Mouse (Mus musculus): Measurements from ENCODE around the gene Cttnbp2.
"Not testable (repeated sequence)": the region's sequence is repeated elsewhere in the genome, so short reads cannot be mapped to it uniquely, and the experiment has no call there.

The Cttnbp2 gene

DNA sequence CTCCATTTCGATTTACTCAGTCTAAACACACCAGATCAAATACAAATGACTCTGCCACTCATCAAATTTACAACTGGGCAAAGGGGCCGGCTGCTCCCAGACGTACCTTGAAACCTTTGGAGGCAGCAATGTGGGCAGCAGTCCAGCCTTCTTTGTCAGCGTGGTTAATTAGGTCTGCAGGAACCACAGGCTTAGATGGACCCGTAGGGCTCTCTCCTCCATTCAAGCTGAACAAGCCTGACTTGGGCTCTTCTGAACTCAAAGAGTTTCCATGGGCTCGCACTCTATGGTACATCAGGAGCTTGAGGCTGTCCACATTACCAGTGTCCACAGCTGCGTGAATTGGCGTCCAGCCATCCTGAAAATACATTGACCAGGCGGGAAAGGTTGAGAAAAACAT, 94.0 kb downstream of the Cttnbp2 start:
- no peak for DNase-seq (ENCODE audit: low read depth in 1 of 2, low spot score in 2 of 2)

DNA sequence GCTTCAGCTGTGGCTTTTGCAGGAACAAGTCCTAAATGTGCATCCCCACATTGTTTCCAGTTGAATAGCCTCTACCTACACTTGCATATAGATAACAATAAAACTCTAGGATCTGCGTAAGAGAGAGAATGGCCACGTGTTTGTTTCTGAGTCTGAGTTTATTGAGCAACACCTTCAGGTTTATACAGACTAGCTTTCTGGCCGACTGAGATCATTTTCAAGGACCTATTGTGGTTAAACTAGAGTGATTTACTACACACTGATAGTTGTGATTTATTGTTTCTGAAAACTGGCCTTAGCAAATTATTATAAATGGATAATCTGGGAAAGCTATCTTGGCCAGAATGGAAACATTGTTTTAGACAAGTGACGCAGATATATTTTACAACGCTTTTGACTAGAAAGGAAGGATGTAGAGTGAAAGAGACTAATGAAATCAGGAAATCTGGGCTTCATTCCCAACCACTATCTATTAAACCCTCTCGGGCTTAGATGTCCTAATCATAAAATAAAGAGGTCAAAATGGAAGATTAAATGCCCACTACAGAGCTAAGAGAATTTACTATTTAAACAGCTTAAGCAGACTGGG, 96.7 kb downstream of the Cttnbp2 start:
- DNase-seq (ENCODE audit: low read depth in 1 of 2, low spot score in 2 of 2): no peak

DNA sequence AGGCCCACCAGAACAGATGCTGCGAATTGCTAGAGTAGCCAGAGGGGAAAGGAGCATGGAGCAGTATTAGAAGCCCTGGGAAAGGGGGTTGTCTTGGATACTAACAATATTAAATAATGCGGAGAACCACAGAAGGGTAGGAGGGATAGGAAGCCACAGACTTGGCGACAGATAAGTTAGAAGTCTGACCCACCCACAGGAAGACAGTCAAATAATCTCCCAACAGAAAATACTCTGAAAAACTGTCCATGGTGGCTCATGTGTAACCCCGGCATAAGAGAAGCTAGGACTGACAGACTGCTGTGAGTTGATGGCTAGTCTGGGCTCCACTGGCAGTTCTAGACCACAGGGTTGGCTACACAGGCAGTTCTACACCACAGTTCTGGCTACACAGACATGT, 98.7 kb downstream of the Cttnbp2 start:
- no peak for DNase-seq (ENCODE audit: low read depth in 1 of 2, low spot score in 2 of 2)

DNA sequence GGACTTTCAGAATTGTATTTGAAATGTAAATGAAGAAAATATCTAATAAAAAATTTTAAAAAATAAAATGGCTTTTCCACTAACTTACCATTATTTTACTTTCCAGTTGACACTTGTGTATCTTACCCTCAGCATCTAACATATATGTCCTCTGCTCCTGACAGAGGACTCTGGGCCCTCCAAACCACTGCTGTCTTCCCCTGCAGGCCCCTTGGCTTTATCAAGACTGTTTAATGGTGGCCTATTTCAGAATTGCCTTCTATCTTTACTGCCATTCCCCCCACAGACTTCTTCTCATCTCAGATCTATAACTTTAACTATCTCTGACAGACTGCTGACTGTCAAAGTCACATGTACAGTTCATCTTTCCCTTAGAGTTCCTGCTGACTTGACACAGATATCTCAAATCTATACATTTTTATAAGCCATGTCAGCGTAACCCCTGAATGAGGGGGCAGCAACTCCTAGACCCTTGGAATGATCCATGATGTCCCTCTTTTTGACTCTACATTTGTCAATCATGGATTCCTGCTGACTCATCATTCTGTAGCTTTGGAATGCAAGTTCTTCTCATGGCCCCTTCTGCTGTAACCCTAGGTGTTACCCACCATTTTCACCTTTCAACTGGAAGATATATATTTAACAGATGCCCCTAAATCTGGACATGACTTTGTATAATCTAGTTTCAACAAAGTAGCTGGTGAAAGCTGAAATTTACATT, 103.0 kb downstream of the Cttnbp2 start:
- no peak for DNase-seq (ENCODE audit: low read depth in 1 of 2, low spot score in 2 of 2)

DNA sequence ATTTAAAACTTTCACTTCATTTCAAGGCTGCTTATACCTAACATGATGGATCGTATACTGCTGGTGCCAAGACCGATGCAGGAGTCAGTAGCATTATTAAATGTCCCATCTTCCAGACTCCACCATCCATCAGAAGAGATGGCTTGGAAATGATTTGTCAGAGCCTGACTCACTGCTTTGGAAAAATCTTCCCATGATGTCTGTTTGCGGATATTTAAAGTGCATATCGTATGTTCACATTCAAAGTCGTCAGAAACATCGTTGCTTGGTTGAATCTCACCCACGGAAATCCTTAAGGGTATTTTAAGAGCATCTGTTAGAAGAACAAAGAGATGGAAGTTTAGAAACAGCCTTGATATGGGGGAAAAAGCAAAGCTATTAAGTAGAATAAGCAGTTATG, 106.2 kb downstream of the Cttnbp2 start:
- no peak for DNase-seq (ENCODE audit: low read depth in 1 of 2, low spot score in 2 of 2)

GRCm38 (mm10) chr6:18401066-18401674, 113.5 kb downstream of the Cttnbp2 start:
- DNase-seq (ENCODE audit: low read depth in 1 of 2, low spot score in 2 of 2): no peak

DNA sequence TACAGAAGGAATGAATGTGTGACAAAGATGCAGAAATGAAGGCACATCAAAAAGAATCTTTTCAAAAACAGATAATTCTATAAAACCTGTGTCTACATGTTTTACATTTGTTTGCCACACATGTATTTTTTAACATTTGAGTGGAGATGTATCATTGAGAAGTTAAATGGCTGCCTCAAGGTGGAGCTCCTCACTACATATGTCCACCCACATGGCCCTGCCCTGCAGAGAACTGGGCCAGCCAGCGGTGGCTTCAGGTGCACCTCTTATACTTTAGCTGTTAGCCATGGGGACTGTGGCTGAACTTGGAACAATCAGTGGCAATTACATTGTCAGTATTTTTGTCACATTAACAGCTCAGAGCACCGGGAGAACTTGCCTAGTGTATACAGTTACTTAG, 133.3 kb downstream of the Cttnbp2 start:
- DNase-seq (ENCODE audit: low read depth in 1 of 2, low spot score in 2 of 2): no peak

GRCm38 (mm10) chr6:18380300-18381202, 134.1 kb downstream of the Cttnbp2 start:
- DNase-seq (ENCODE audit: low read depth in 1 of 2, low spot score in 2 of 2): no peak

DNA sequence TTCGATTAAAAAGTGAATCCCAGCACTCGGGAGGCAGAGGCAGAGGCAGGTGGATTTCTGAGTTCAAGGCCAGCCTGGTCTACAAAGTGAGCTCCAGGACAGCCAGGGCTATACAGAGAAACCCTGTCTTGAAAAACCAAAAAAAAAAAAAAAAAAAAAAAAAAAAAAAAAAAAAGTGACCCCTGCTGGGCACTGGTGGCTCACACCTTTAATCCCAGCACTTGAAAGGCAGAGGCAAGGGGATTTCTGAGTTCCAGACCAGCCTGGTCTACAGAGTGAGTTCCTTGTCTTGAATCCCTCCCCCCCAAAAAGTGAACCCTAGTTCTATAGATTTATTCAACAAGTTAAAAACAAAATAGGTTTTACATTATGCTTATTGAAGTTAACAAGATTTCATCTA, 136.9 kb downstream of the Cttnbp2 start:
- not testable (repeated sequence) for DNase-seq (ENCODE audit: low read depth in 1 of 2, low spot score in 2 of 2)

- DNase-seq (ENCODE audit: low read depth in 1 of 2, low spot score in 2 of 2): no peak
These were observed 139.9 kb downstream of the Cttnbp2 start for GRCm38 (mm10) chr6:18374744-18375143.

DNA sequence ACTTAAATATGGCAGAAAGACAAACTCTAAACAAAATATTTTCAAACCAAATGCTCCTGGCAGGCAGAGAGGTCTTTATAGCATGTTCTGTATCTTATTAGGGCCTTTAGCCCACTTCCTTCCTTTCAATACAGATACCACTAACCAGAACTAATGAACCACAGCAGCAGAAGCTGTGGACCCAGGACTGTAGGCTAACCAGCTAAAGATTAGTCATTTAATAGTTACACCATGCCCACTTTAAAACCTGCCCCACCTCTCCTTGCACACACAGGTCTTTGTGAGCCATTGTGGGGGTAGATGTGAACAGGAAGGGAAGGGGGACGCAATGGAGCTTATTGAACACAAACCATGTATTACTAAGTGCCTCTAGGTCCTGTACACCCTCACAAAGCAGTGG, 141.0 kb downstream of the Cttnbp2 start:
- no peak for DNase-seq (ENCODE audit: low read depth in 1 of 2, low spot score in 2 of 2)

DNA sequence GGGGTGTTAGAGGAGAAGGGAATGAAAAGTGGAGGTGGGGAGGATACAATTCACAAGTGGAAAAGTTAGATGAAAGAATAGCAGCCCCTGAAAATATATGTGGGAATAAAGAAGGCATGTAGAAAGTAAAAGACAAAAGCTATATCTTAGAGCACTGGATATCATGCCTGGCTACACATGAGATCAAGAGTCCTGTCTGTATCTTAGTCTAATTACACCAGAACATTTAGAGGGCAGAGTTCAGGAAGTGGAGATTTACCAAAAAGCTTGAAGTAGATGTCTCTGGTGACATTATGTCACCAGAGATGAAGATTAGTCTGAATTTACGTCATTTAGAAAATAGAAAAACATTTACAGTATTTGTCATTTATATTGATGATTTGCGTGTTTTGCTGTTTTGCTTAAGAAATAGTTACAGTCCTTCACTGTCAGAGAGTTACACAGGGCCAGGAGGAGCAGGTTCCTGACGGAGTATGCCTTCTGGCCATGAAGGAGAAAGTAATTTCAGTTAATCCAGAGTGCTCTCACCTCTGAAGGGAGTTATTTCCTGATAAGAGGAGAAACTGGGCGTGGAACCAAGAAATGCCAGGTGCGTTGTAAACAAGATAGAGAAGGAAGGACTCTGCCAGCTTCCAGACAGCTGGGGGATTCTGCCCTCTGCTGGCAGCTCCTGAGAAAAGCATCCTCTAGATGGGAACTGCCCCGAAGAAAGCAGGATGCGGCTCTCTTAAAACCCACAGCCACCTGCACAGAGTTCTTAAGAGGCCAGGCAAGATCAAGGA, 142.0 kb downstream of the Cttnbp2 start:
- no peak for DNase-seq (ENCODE audit: low read depth in 1 of 2, low spot score in 2 of 2)

DNA sequence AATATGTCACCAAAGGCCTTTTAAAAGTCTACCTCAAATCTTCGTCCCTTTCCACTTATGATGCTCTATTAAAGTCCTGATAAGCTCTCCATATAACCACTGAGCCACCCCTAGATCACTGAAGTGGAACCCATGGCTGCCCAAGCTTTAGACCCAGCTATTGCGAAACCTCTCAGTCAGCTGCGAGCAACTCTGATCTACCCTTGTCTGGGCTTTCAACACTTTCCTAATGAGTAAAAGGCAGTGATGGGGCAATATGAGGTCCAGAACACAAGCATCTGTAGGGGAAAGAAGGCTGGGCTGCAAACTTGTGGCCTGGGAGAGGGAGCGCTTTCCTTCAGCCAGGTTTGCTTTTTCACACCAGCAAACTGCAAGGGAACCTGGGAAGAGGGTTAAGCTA, 144.9 kb downstream of the Cttnbp2 start:
- no peak for DNase-seq (ENCODE audit: low read depth in 1 of 2, low spot score in 2 of 2)

GRCm38 (mm10) chr6:18369054-18369453, 145.6 kb downstream of the Cttnbp2 start:
- DNase-seq (ENCODE audit: low read depth in 1 of 2, low spot score in 2 of 2): no peak

DNA sequence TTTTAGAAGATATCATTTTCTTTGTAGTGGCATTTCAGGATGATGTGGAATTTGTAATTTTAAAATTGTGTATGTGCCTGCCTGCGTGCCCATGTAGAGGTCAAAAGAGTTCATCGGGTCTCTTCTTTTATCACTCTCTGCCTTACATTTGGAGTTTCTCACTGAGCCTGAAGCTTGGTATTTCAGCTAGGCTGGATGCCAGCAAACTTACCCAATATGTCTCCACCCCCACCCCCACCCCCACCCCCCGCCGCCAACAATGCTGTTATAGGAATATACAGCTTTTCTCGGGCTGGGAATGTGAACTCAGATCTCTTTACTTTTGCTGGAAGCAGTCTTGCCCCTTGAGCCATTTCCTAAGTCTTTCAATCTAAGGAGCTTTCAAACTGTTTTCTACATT, 152.4 kb downstream of the Cttnbp2 start:
- no peak for DNase-seq (ENCODE audit: low read depth in 1 of 2, low spot score in 2 of 2)

DNA sequence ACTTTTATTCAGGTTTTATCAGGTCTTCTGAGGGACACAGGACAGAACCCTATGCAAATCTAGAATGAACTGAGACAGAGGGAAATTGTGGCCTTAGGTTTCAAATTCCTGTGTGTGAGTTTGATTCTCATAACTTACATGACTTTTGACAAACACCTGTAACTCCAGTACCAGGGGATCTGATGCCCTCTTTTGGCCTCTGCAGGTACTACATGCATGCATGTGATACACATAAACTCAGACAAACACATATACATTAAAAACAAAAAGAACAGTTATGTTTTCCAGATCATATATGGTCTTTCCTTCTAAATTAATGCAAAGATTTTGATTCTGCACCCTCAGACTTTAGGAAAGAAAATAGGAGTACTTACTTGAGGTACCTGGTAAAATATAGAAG, 153.7 kb downstream of the Cttnbp2 start:
- no peak for DNase-seq (ENCODE audit: low read depth in 1 of 2, low spot score in 2 of 2)

DNA sequence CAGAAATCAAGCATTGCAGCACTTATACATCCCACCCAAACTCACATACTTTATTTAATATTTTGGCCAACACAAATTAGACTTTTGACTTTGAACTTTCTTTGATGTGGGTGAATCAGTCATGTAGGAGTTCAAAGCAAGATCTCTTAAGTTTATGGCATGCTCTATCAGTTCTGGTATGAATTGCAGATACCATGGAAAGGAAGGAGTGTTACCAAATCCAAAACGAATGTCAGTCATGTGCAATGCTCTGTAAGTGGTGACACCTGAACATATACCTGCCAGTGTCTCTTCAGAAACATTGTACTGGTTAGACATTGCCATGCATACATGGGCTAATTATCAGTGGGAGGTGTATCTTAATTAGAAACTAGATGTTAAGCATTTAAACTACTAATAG, 154.5 kb downstream of the Cttnbp2 start:
- no peak for DNase-seq (ENCODE audit: low read depth in 1 of 2, low spot score in 2 of 2)

GRCm38 (mm10) chr6:18349153-18349858, 165.3 kb downstream of the Cttnbp2 start:
- DNase-seq (ENCODE audit: low read depth in 1 of 2, low spot score in 2 of 2): no peak

DNA sequence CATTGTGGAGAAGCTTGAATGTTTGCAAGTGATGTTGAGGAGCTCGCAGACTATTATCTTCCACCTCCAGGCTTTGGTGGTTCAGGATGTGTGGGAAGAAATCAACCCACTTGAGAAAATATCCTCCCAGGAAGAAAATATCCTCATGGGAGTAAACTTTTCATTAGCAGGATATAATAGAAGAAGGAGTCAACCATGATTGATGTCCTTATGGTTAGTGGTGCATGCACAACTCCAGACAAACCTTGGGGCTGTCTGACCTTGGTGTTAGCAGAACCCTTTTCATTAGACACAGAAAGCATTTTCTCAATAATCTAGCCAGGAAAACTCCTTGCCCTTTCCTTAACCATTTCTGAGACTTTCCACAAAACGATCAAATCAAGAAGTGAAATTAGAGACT, 170.4 kb downstream of the Cttnbp2 start:
- no peak for DNase-seq (ENCODE audit: low read depth in 1 of 2, low spot score in 2 of 2)

DNA sequence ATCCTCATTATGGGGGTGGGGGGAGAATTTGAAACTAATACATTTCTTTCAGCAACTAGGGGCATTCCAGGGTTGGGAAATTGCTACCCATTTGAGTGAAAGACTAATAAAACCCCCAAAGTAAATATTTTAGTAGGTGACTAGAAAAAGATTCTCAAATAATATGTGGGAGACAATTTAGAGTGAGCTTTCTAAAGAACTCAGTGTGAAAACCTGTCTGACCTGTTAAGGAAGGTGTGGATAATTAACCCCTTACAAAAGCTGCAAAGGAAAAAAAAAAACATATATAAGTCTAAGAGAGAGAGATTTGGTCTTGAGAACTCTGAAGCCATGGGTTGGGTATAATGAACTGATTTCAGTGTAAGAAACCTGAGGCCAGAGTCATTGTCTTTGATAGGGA, 176.3 kb downstream of the Cttnbp2 start:
- DNase-seq (ENCODE audit: low read depth in 1 of 2, low spot score in 2 of 2): no peak

Data from monocyte, adult 2 months (primary cell).